Mouse (Mus musculus): ENCODE data around the gene Wfdc6a. TPM values are rescaled to one million over a fixed set of nuclear protein-coding genes. Genes with fewer than 3 reads are reported as not detected.
A peak's percentile ranks its signal among the peaks of the same experiment; 100 is the strongest.

Gene Wfdc6a
- total and polyA plus RNA-seq, 3 experiments = not detected

GRCm38 (mm10) chr2:164600179-164600578, 14.9 kb upstream of the Wfdc6a start:
- Histone ChIP-seq H3K79me2 (ENCODE audit: control insufficient read depth, insufficient read depth, low read length, poor library complexity) (no peaks in the 10 kb centered on the region), H3K27me3 (ENCODE audit: control insufficient read depth in 1 of 2, insufficient read depth in 2 of 2, low read length in 2 of 2) (peaks cover 0 to 4% of the 10 kb centered on the region in 2 experiments; a peak in 2 of 4 replicates), H3K9ac (ENCODE audit: control insufficient read depth, low read depth, low read length, poor library complexity, severe bottlenecking) (no peak overlapping the region), H3K9me3 (replicated peaks; ENCODE audit: insufficient read depth, low read length) (no peaks in the 10 kb centered on the region), H3K36me3 (ENCODE audit: control insufficient read depth in 1 of 2, insufficient read depth in 2 of 2, low read length in 2 of 2) (no peaks in the 10 kb centered on the region), H3K27ac (ENCODE audit: control insufficient read depth, low read depth, low read length) (no peak overlapping the region), H3K4me3 (ENCODE audit: control insufficient read depth in 1 of 2, insufficient read depth in 1 of 2, low read depth in 2 of 2, low read length in 2 of 2) (no peak overlapping the region), H3K4me1 (ENCODE audit: control insufficient read depth in 1 of 2, insufficient read depth in 2 of 2, low read length in 2 of 2) (no peaks in the 10 kb centered on the region)
- TF ChIP-seq ZC3H11A (IDR thresholded peaks at IDR 0.05; ENCODE audit: low read depth, low read length) (peak; percentile 34), CTCF (IDR thresholded peaks at IDR 0.05 in 2 of 3, conservative IDR thresholded peaks at IDR 0.05 in 1 of 3; ENCODE audit: control insufficient read depth in 1 of 3, insufficient read depth in 1 of 3, low read depth in 2 of 3, low read length in 3 of 3, poor library complexity in 1 of 3, severe bottlenecking in 1 of 3) (peak; percentile 55 to 57 (median 56)), RAD21 (IDR thresholded peaks at IDR 0.05; ENCODE audit: low read depth, low read length) (peak; percentile 25), JUND (IDR thresholded peaks at IDR 0.05; ENCODE audit: low read depth, low read length) (no peak), ETS1 (IDR thresholded peaks at IDR 0.05; ENCODE audit: low read depth, low read length) (no peak), TBP (IDR thresholded peaks at IDR 0.05; ENCODE audit: low read depth, low read length) (no peak), BHLHE40 (IDR thresholded peaks at IDR 0.05; ENCODE audit: borderline replicate concordance, low read depth, low read length) (no peak), SMC3 (IDR thresholded peaks at IDR 0.05; ENCODE audit: low read depth, low read length) (peak; percentile 50), MYC (IDR thresholded peaks at IDR 0.05; ENCODE audit: low read depth, low read length) (0 out of 2 replicates have a peak, but pooled peaks have one; percentile 20), USF1 (IDR thresholded peaks at IDR 0.05; ENCODE audit: low read depth, low read length) (no peak)
- peak; percentile 10 for DNase-seq (ENCODE audit: low read depth, low spot score)

- Histone ChIP-seq H3K27ac (ENCODE audit: control insufficient read depth, low read depth, low read length) (no peak within 1 kb of the TSS), H3K4me1 (ENCODE audit: control insufficient read depth in 1 of 2, insufficient read depth in 2 of 2, low read length in 2 of 2) (no peaks in the 10 kb centered on the region), H3K9me3 (replicated peaks; ENCODE audit: insufficient read depth, low read length) (no peaks in the 10 kb centered on the region), H3K9ac (ENCODE audit: control insufficient read depth, low read depth, low read length, poor library complexity, severe bottlenecking) (no peak within 1 kb of the TSS), H3K79me2 (ENCODE audit: control insufficient read depth, insufficient read depth, low read length, poor library complexity) (no peaks in the 10 kb centered on the region; the same call in 1 of the 2 replicates), H3K27me3 (ENCODE audit: control insufficient read depth in 1 of 2, insufficient read depth in 2 of 2, low read length in 2 of 2) (peaks cover 0 to 3% of the 10 kb centered on the region in 2 experiments), H3K36me3 (ENCODE audit: control insufficient read depth in 1 of 2, insufficient read depth in 2 of 2, low read length in 2 of 2) (no peaks in the 10 kb centered on the region), H3K4me3 (ENCODE audit: control insufficient read depth in 1 of 2, insufficient read depth in 1 of 2, low read depth in 2 of 2, low read length in 2 of 2) (no peak within 1 kb of the TSS)
- TF ChIP-seq MYB (IDR thresholded peaks at IDR 0.05; ENCODE audit: low read depth, low read length) = no peak
- TF ChIP-seq HCFC1 (IDR thresholded peaks at IDR 0.05; ENCODE audit: low read depth, low read length) = no peak
- TF ChIP-seq MYC (IDR thresholded peaks at IDR 0.05; ENCODE audit: low read depth, low read length) = no peak
- TF ChIP-seq CTCF (IDR thresholded peaks at IDR 0.05 in 2 of 3, conservative IDR thresholded peaks at IDR 0.05 in 1 of 3; ENCODE audit: control insufficient read depth in 1 of 3, insufficient read depth in 1 of 3, low read depth in 2 of 3, low read length in 3 of 3, poor library complexity in 1 of 3, severe bottlenecking in 1 of 3) = no peak
- no peak for TF ChIP-seq ELF1 (IDR thresholded peaks at IDR 0.05; ENCODE audit: low read depth, low read length)
- no peak for TF ChIP-seq RAD21 (IDR thresholded peaks at IDR 0.05; ENCODE audit: low read depth, low read length)
- TF ChIP-seq USF2 (IDR thresholded peaks at IDR 0.05; ENCODE audit: borderline replicate concordance in 1 of 2, insufficient read depth in 1 of 2, low read depth in 1 of 2, low read length in 2 of 2) = no peak
- TF ChIP-seq POLR2AphosphoS5 (IDR thresholded peaks at IDR 0.05; ENCODE audit: borderline replicate concordance, low read depth, low read length) = no peak
- no peak for TF ChIP-seq ZMIZ1 (IDR thresholded peaks at IDR 0.05; ENCODE audit: low read depth, low read length)
- TF ChIP-seq TCF12 (IDR thresholded peaks at IDR 0.05; ENCODE audit: low read depth, low read length) = no peak
- TF ChIP-seq MAZ (IDR thresholded peaks at IDR 0.05; ENCODE audit: low read depth, low read length) = no peak
- TF ChIP-seq CHD1 (IDR thresholded peaks at IDR 0.05; ENCODE audit: low read depth, low read length) = no peak
- no peak for TF ChIP-seq NELFE (IDR thresholded peaks at IDR 0.05; ENCODE audit: low read depth, low read length)
- no peak for TF ChIP-seq ZC3H11A (IDR thresholded peaks at IDR 0.05; ENCODE audit: low read depth, low read length)
- DNase-seq (ENCODE audit: low read depth, low spot score) = no peak
Measured at GRCm38 (mm10) chr2:164593494-164593893, 8.2 kb upstream of the Wfdc6a start, which contains the start of gene Eppin. TSS of gene Eppin (minus strand) at chr2:164593594.

Measured in MEL (cell line).